Mouse (Mus musculus) midbrain, postnatal 0 days (tissue): ENCODE measurements around the gene Sall1. TPM values are rescaled to one million over a fixed set of nuclear protein-coding genes. Genes with fewer than 3 reads are reported as not detected.
A peak's percentile ranks its signal among the peaks of the same experiment; 100 is the strongest.

Source experiments
- ATAC-seq: fragments of 200-750 bp; cut with Nextera tagmentation; 2 replicates; pipeline ENCODE4 v1.8.0; 2017; ENCODE audit warnings: moderate number of reproducible peaks, mild to moderate bottlenecking, moderate TSS enrichment, moderate library complexity; ENCODE audit not compliant: low FRiP score
- DNase-seq: peaks from one replicate; pipeline ENCODE4 v3.0.0-alpha.2; 2015; ENCODE audit warnings: low spot score
- H3K27ac ChIP-seq: fragments of 300-500 bp; sonication (generic); 2 replicates; pipeline ENCODE4 v1.5.1; 2014; ENCODE audit warnings: low read depth, mild to moderate bottlenecking, low read length, mixed read lengths
- H3K27me3 ChIP-seq: fragments of 300-500 bp; sonication (generic); 2 replicates; pipeline ENCODE4 v1.6.1; 2014; ENCODE audit warnings: low read length, control low read depth, mixed read lengths; ENCODE audit not compliant: insufficient read depth
- H3K36me3 ChIP-seq: fragments of 300-500 bp; sonication (generic); 2 replicates; pipeline ENCODE4 v1.6.1; 2014; ENCODE audit warnings: low read length, control low read depth, mixed read lengths; ENCODE audit not compliant: insufficient read depth
- H3K4me1 ChIP-seq: fragments of 300-500 bp; sonication (generic); 2 replicates; pipeline ENCODE4 v1.6.1; 2014; ENCODE audit warnings: mild to moderate bottlenecking, control low read depth, antibody characterized with exemption, low read length, mixed read lengths; ENCODE audit not compliant: insufficient read depth
- H3K4me2 ChIP-seq: fragments of 300-500 bp; sonication (generic); 2 replicates; pipeline ENCODE4 v1.6.1; 2014; ENCODE audit warnings: low read depth, mild to moderate bottlenecking, low read length, mixed read lengths; ENCODE audit not compliant: poor library complexity, severe bottlenecking
- H3K4me3 ChIP-seq: fragments of 300-500 bp; sonication (generic); 2 replicates; pipeline ENCODE4 v1.5.1; 2014; ENCODE audit warnings: low read depth, mild to moderate bottlenecking, low read length, moderate library complexity
- H3K9ac ChIP-seq: fragments of 300-500 bp; sonication (generic); replicated peaks from 2 replicates; pipeline ENCODE4 v1.6.1; 2014; ENCODE audit warnings: mild to moderate bottlenecking, low read length, moderate library complexity, mixed read lengths; ENCODE audit not compliant: poor library complexity, severe bottlenecking
- H3K9me3 ChIP-seq: fragments of 300-500 bp; sonication (generic); 2 replicates; pipeline ENCODE4 v1.6.1; 2016; ENCODE audit warnings: low read length, control low read depth
- CTCF ChIP-seq: IDR thresholded peaks from 2 replicates; pipeline ENCODE4 v1.5.1; 2016; ENCODE audit warnings: antibody characterized with exemption, mild to moderate bottlenecking
- WGBS: fragments of 180-500 bp; shearing (Covaris S2); extraction: QIAGEN DNeasy Blood & Tissue Kit; methylation state at CpG from one replicate; pipeline ENCODE4 v1.1.7; 2014; 5-methylcytosine and 5-hydroxymethylcytosine counted together
- polyA plus RNA-seq: library from polyadenylated mRNA; unstranded; fragments of >200 nt; fragmentation: Nextera tagmentation; extraction: Ambion mirVana; gene quantifications from 2 replicates; pipeline ENCODE4 v1.2.1, GENCODE M21; 2015
- total RNA-seq: library from RNA; depleted of rRNA; stranded (reverse); fragments of >200 nt; gene quantifications from 2 replicates; pipeline ENCODE4 v1.2.3, GENCODE M21; 2014

The Sall1 gene
- total and polyA plus RNA-seq, 2 experiments from 2014 or later: 3.8 to 8.7 TPM

GRCm38 (mm10) chr8:89037536-89038236, 6.3 kb downstream of the Sall1 start:
- Histone ChIP-seq H3K9ac (no peak overlapping the region), H3K27ac (no peak overlapping the region), H3K27me3 (peaks cover 13% of the 10 kb centered on the region), H3K4me3 (peak overlapping the region; percentile 1; the same call in 1 of the 2 replicates), H3K4me2 (no peak overlapping the region; the same call in 1 of the 2 replicates), H3K9me3 (no peaks in the 10 kb centered on the region), H3K4me1 (peaks cover under 1% of the 10 kb centered on the region; the same call in 1 of the 2 replicates), H3K36me3 (no peaks in the 10 kb centered on the region)
- ATAC-seq (no peak), DNase-seq (no peak)
- TF ChIP-seq CTCF: peak; percentile 55
- WGBS: 18% methylated on average over 9 of the region's 9 CpGs

DNA sequence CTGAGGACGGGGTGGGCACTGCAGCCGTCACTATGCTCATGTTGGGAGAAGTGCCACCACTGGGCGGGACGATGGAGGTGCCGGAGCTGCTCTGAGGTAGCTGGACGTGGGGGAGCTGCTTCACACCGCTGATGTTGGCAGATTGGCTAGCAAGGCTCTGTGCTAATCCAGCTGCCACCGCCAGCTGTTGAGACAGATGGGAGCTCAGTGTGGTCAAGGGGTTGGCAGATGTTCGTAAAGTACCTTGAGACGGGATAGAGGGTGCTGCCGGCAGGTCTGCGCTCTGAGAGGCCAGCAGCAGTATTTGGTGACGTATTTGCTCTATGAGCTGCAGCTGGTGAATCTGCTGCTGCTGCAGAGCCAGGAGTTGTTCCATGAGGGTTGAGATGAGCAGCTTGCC, 11.6 kb downstream of the Sall1 start:
- ATAC-seq: no peak
- no peak overlapping the region for H3K4me2 ChIP-seq
- DNase-seq: no peak
- no peaks in the 10 kb centered on the region for H3K4me1 ChIP-seq
- no peak overlapping the region for H3K27ac ChIP-seq
- no peak for TF ChIP-seq CTCF
- no peaks in the 10 kb centered on the region for H3K36me3 ChIP-seq
- no peak overlapping the region for H3K9ac ChIP-seq
- no peaks in the 10 kb centered on the region; the same call in 1 of the 2 replicates for H3K27me3 ChIP-seq
- 90% methylated on average over 13 of the region's 13 CpGs for WGBS
- no peaks in the 10 kb centered on the region for H3K9me3 ChIP-seq
- H3K4me3 ChIP-seq: no peak overlapping the region

- DNase-seq (no peak), ATAC-seq (no peak)
- no peak overlapping the region for H3K4me2 ChIP-seq
- no peak overlapping the region for H3K27ac ChIP-seq
- H3K9ac ChIP-seq: no peak overlapping the region
- H3K4me3 ChIP-seq: no peak overlapping the region
- H3K4me1 ChIP-seq: peaks cover 5% of the 10 kb centered on the region; the same call in 1 of the 2 replicates
- H3K9me3 ChIP-seq: no peaks in the 10 kb centered on the region
- peaks cover 14% of the 10 kb centered on the region for H3K27me3 ChIP-seq
- H3K36me3 ChIP-seq: no peaks in the 10 kb centered on the region
- no peak for TF ChIP-seq CTCF
- WGBS: 70% methylated on average over 12 of the region's 12 CpGs
These were observed 15.8 kb downstream of the Sall1 start for GRCm38 (mm10) chr8:89028156-89028555.

- peak overlapping the region; percentile 29 for H3K4me3 ChIP-seq
- H3K4me2 ChIP-seq: peak overlapping the region; percentile 51
- peaks cover 14% of the 10 kb centered on the region for H3K27me3 ChIP-seq
- no peaks in the 10 kb centered on the region for H3K9me3 ChIP-seq
- H3K36me3 ChIP-seq: no peaks in the 10 kb centered on the region
- ATAC-seq (no peak), DNase-seq (no peak)
- H3K4me1 ChIP-seq: peaks cover 5% of the 10 kb centered on the region; the same call in 1 of the 2 replicates
- no peak for TF ChIP-seq CTCF
- H3K9ac ChIP-seq: no peak overlapping the region
- WGBS: 11% methylated on average over 12 of the region's 13 CpGs
- no peak overlapping the region for H3K27ac ChIP-seq
These were observed 17.8 kb downstream of the Sall1 start for GRCm38 (mm10) chr8:89026139-89026520.

GRCm38 (mm10) chr8:89025281-89026138, 18.5 kb downstream of the Sall1 start:
- Histone ChIP-seq H3K9me3 (no peaks in the 10 kb centered on the region), H3K4me1 (peaks cover 5% of the 10 kb centered on the region; the same call in 1 of the 2 replicates), H3K27me3 (peaks cover 14% of the 10 kb centered on the region), H3K36me3 (no peaks in the 10 kb centered on the region), H3K27ac (no peak overlapping the region), H3K9ac (no peak overlapping the region), H3K4me2 (peak overlapping the region; percentile 51), H3K4me3 (peak overlapping the region; percentile 29)
- ATAC-seq (0 out of 2 replicates have a peak, but pooled peaks have one; percentile 44), DNase-seq (peak; percentile 51)
- 8% methylated on average over 49 of the region's 55 CpGs for WGBS
- peak; percentile 40 for TF ChIP-seq CTCF
